Mouse (Mus musculus) liver, adult 2 months (tissue): ENCODE results near the gene Zbtb12. TPM values are rescaled to one million over a fixed set of nuclear protein-coding genes. Genes with fewer than 3 reads are reported as not detected.
A peak's percentile ranks its signal among the peaks of the same experiment; 100 is the strongest.
"Not testable (repeated sequence)": the region's sequence is repeated elsewhere in the genome, so short reads cannot be mapped to it uniquely, and the experiment has no call there.

Source experiments
- DNase-seq: peaks from one replicate; pipeline ENCODE4 v3.0.0-alpha.2; 2011; ENCODE audit warnings: low read depth, low spot score; ENCODE audit errors: extremely low read depth
- H3K27ac ChIP-seq: fragments of 200-500 bp; replicated peaks from 2 replicates; pipeline ENCODE4 v1.5.1; 2012; ENCODE audit warnings: low read depth, mild to moderate bottlenecking, control low read depth, inconsistent platforms, low read length; ENCODE audit not compliant: insufficient read depth
- H3K27me3 ChIP-seq: fragments of 200-500 bp; 2 replicates; pipeline ENCODE4 v1.6.1; 2012; ENCODE audit warnings: mild to moderate bottlenecking, moderate library complexity, low read length, inconsistent platforms; ENCODE audit not compliant: control insufficient read depth, insufficient read depth
- H3K36me3 ChIP-seq: fragments of 200-500 bp; 2 replicates; pipeline ENCODE4 v1.6.1; 2012; ENCODE audit warnings: low read length, inconsistent platforms; ENCODE audit not compliant: control insufficient read depth, insufficient read depth
- H3K4me1 ChIP-seq: fragments of 200-500 bp; 2 replicates; pipeline ENCODE4 v1.6.1; 2011; ENCODE audit warnings: low read length; ENCODE audit not compliant: control insufficient read depth, insufficient read depth
- H3K4me3 ChIP-seq: fragments of 200-500 bp; 2 replicates; pipeline ENCODE4 v1.5.1; 2011; ENCODE audit warnings: low read depth, mild to moderate bottlenecking, control low read depth, low read length, moderate library complexity; ENCODE audit not compliant: insufficient read depth
- H3K79me2 ChIP-seq: fragments of 200-500 bp; 2 replicates; pipeline ENCODE4 v1.6.1; 2012; ENCODE audit warnings: inconsistent platforms, mild to moderate bottlenecking, low read length, moderate library complexity; ENCODE audit not compliant: control insufficient read depth, insufficient read depth
- H3K9ac ChIP-seq: fragments of 200-500 bp; 2 replicates; pipeline ENCODE4 v1.6.1; 2012; ENCODE audit warnings: low read depth, mild to moderate bottlenecking, control low read depth, inconsistent platforms, low read length
- CTCF ChIP-seq: fragments of 200-500 bp; IDR thresholded peaks from 2 replicates; pipeline ENCODE4 v1.5.1; 2011; ENCODE audit warnings: low read depth, low read length, control low read depth
- POLR2A ChIP-seq: fragments of 200-500 bp; IDR thresholded peaks from 2 replicates; pipeline ENCODE4 v1.6.1; 2011; ENCODE audit warnings: low read length, control low read depth; ENCODE audit not compliant: insufficient read depth; ENCODE audit errors: extremely low read depth
- WGBS: fragments of 180-500 bp; shearing (Covaris S2); methylation state at CpG from one replicate; pipeline ENCODE4 v1.1.7; 2018; 5-methylcytosine and 5-hydroxymethylcytosine counted together
- polyA plus RNA-seq: library from polyadenylated mRNA; depleted of rRNA; stranded (reverse); fragments of >200 nt; gene quantifications from 2 replicates; pipeline ENCODE4 v1.2.3, GENCODE M21; 2012; rRNA removed
- total RNA-seq: library from RNA; depleted of rRNA; stranded (reverse); fragments of >200 nt; gene quantifications from 2 replicates; pipeline ENCODE4 v1.2.3, GENCODE M21; 2014; rRNA removed

Zbtb12 gene
- 1.8 and 3.2 TPM in 2 replicates for total RNA-seq
- polyA plus RNA-seq = 3.3 and 4.6 TPM in 2 replicates

DNA sequence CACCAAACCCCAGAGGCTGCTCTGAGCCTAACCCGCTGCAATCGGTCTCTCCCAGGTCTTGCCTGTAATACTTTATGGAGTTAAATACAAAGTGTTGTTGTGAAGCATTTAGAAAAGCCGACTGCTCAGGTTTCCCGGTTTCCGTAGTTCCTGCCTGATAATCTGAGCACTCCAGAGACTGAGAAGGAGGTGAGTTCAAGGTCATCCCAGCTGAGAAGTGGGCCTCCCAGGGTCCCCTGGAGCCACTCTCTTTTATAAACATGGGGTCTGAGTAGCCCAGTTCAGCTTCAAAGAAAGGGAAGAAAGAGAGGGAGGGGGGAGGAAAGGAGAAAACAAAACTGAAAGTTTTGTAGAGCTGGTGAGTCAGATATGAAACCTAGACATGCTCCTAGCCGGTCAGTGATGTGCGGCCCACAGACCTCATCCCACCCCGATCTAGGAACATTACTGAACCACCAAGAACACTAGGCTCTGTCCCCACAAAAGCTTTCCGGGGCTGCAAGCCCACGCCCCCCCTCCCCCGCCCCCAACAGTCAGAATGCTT is at the start of gene Zbtb12:
Gene Zbtb12, plus strand, starts transcription at position 148 of the 544 bp plus-strand sequence.
- Histone ChIP-seq H3K9ac (peak within 1 kb of the TSS; percentile 48; the same call in 1 of the 2 replicates), H3K4me1 (peaks cover 11% of the 10 kb centered on the region), H3K4me3 (peak within 1 kb of the TSS; percentile 14; the same call in 1 of the 2 replicates), H3K36me3 (peaks cover 14% of the 10 kb centered on the region), H3K27ac (no peak within 1 kb of the TSS), H3K27me3 (no peaks in the 10 kb centered on the region), H3K79me2 (no peaks in the 10 kb centered on the region; the same call in 1 of the 2 replicates)
- no peak for DNase-seq
- WGBS = 70% methylated on average over 11 of the region's 11 CpGs
- TF ChIP-seq POLR2A = no peak
- no peak for TF ChIP-seq CTCF

DNA sequence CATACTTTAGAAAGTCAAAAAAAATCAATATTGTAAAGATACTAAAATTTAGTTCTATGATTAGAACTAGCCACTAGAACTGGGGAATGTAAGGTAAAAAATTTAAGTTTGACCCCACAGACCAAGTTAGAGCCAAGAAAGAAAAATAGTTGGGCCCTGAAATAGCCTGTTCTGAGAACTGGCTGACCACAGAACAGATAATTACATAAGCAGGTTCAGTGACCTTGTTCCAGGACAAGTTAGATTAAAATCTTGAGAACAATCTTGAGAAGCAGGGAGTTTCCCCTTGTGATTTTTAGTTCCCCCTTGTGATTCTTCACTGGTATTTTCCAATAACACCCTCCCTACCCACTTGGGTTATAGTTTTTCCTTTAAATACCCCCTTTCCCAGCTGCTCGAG is 48.5 kb upstream of the Zbtb12 start:
- not testable (repeated sequence) for H3K27me3 ChIP-seq, H3K4me3 ChIP-seq, H3K4me1 ChIP-seq, H3K79me2 ChIP-seq, H3K9ac ChIP-seq
- Histone ChIP-seq H3K36me3 (peaks cover 42% of the 10 kb centered on the region), H3K27ac (0 out of 2 replicates have a peak overlapping the region, but pooled peaks have one; percentile 51)
- WGBS = 50% methylated on average over 1 of the region's 1 CpGs
- peak; percentile 55 for DNase-seq

DNA sequence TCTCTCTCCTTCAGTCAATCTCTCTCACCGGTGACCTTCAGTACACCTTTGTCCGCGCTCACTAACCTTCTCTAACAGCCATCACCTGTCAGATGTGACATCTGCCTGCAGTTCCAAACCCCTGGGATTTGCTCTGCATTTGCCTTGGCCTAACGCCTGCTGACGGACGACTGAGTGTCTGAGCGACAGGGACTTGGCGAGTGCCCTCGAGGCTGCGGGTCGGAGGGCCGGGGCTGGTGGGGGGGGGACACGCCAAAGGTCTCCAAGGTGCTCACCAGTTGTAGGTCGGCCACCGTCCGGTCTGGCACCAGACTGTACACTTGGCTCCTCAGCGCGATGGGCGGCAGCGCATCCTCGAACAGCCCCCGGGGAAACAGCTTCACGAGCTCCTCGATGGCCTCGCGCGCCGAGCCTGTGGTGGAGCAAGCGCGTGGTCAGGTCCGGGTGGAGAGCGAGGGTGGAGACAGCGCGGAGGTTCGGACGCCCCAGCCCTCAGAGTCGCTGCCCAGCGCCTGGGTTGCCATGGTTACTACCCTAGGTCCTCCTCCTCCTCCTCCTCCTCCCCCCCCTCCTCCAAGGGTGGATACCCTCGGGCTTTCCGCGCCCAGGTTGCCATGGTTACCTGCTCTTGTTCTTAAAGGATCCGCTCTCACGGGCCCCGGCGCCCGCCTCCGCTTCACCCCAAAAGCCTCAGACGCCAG is 43.0 kb upstream of the Zbtb12 start:
- 3% methylated on average over 48 of the region's 48 CpGs for WGBS
- Histone ChIP-seq H3K4me3 (peak overlapping the region; percentile 71), H3K27me3 (no peaks in the 10 kb centered on the region), H3K9ac (peak overlapping the region; percentile 67), H3K27ac (peak overlapping the region; percentile 58), H3K36me3 (peaks cover 7% of the 10 kb centered on the region; the same call in 1 of the 2 replicates), H3K4me1 (peaks cover 12% of the 10 kb centered on the region), H3K79me2 (peaks cover 5% of the 10 kb centered on the region)
- TF ChIP-seq CTCF (no peak), POLR2A (no peak)
- DNase-seq = no peak

DNA sequence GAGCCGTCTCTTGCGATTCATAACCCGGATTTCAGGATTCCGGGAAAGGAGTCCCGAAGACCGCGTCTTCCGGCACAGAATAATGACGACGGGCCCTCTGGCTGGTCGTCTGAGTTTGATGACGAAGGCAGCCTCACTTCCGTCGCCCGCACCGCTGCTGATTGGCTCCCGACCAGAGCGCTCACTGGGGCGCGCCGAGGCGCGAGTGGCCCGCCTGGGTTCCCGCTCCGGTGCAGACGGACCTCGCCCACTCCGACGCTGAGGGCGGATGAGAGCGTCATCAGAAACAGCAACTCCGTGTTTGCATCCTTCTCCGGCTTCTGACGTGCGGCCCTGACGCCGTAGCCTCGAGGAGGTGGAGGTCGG is 42.4 kb upstream of the Zbtb12 start, which contains the start of the genes Stk19 and Dxo:
Gene Stk19, minus strand, starts transcription at position 90 of the 366 bp plus-strand sequence.
Gene Dxo, plus strand, starts transcription at position 164 of the 366 bp plus-strand sequence.
- Histone ChIP-seq H3K27me3 (no peaks in the 10 kb centered on the region), H3K79me2 (peaks cover 5% of the 10 kb centered on the region), H3K4me1 (peaks cover 12% of the 10 kb centered on the region), H3K27ac (peak within 1 kb of the TSS; percentile 58), H3K9ac (peak within 1 kb of the TSS; percentile 68), H3K36me3 (peaks cover 5% of the 10 kb centered on the region; the same call in 1 of the 2 replicates), H3K4me3 (peak within 1 kb of the TSS; percentile 71)
- under 1% methylated on average over 40 of the region's 40 CpGs for WGBS
- DNase-seq = peak; percentile 82
- TF ChIP-seq CTCF (no peak), POLR2A (peak; percentile 60; the same call in 1 of the 2 replicates)

DNA sequence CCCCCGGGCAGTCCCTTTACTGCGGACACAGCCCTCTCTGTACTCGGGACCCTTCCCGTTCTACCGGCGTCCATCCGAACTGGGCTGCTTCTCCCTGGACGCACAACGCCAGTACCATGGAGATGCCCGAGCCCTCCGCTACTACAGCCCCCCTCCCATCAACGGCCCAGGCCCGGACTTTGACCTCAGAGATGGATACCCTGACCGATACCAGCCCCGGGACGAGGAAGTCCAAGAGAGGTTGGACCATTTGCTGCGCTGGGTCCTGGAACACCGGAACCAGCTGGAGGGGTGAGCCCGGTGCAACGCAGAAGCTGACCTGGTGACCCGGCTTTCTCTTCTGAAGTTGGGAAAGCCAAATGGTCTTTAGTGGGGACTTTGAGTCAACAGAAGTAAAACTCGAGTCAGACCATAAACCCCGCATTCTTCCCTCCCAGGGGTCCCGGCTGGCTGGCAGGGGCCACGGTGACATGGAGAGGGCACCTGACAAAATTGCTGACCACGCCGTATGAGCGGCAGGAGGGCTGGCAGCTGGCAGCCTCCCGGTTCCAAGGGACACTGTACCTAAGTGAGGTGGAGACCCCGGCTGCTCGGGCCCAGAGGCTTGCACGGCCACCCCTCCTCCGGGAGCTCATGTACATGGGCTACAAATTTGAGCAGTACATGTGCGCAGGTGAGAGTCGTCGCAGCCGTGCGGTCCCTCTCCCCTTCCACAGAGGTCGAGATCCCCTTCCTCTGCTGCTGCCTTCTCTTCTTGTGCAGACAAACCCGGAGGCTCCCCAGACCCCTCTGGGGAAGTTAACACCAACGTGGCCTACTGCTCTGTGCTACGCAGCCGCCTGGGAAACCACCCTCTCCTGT is 41.6 kb upstream of the Zbtb12 start:
- WGBS = 31% methylated on average over 43 of the region's 43 CpGs
- DNase-seq = no peak
- TF ChIP-seq POLR2A = no peak
- TF ChIP-seq CTCF = no peak
- H3K36me3 ChIP-seq = peaks cover 2% of the 10 kb centered on the region; the same call in 1 of the 2 replicates
- no peaks in the 10 kb centered on the region for H3K27me3 ChIP-seq
- H3K27ac ChIP-seq = peak overlapping the region; percentile 45
- H3K4me1 ChIP-seq = peaks cover 12% of the 10 kb centered on the region
- peak overlapping the region; percentile 68 for H3K9ac ChIP-seq
- H3K4me3 ChIP-seq = peak overlapping the region; percentile 71
- peaks cover 5% of the 10 kb centered on the region for H3K79me2 ChIP-seq
